In genomic region chr4:8245495-8246063, GRCm38 (mm10) we compare ENCODE assay signal across 22 mouse cellular contexts. TPM values are rescaled to one million over a fixed set of nuclear protein-coding genes. Genes with fewer than 3 reads are reported as not detected.
DNase-seq lines count a peak whose midpoint lies in the region; ATAC-seq and TF ChIP-seq lines count a peak whose summit lies in the region.
"Had no signal": no experiment of that assay in that cellular context is flagged by ENCODE, and none has a peak within 500 bp of the region (broad histone marks: within the 10 kb centered on the region; RNA-seq: fewer than 3 reads in every experiment).

No protein-coding gene starts in this region.

- H3K4me2 ChIP-seq in liver, postnatal 0 days (ENCODE audit: low read depth, low read length), result no peak overlapping the region
- no peak overlapping the region for H3K4me2 ChIP-seq in liver, embryonic 11.5 days
- no peak overlapping the region for H3K4me2 ChIP-seq in intestine, embryonic 15.5 days (replicated peaks)
- no peak overlapping the region for H3K4me2 ChIP-seq in intestine, postnatal 0 days (replicated peaks; ENCODE audit: low read depth)
- H3K4me2 ChIP-seq in hindbrain, postnatal 0 days (ENCODE audit: low read depth, low read length), result no peak overlapping the region
- H3K4me2 ChIP-seq: embryonic facial prominence, embryonic 13.5 days; embryonic facial prominence, embryonic 15.5 days; forebrain, embryonic 12.5 days had no signal

- no peaks in the 10 kb centered on the region for H3K27me3 ChIP-seq in liver, postnatal 0 days (ENCODE audit: insufficient read depth, low read length)
- no peaks in the 10 kb centered on the region for H3K27me3 ChIP-seq in liver, embryonic 11.5 days (replicated peaks; ENCODE audit: control insufficient read depth, insufficient read depth, low read length)
- H3K27me3 ChIP-seq in intestine, embryonic 15.5 days (replicated peaks), result no peaks in the 10 kb centered on the region
- no peaks in the 10 kb centered on the region for H3K27me3 ChIP-seq in intestine, postnatal 0 days (replicated peaks; ENCODE audit: control insufficient read depth, insufficient read depth, low read length)
- no peaks in the 10 kb centered on the region for H3K27me3 ChIP-seq in hindbrain, postnatal 0 days (ENCODE audit: insufficient read depth, low read length)
- H3K27me3 ChIP-seq: embryonic facial prominence, embryonic 13.5 days; embryonic facial prominence, embryonic 15.5 days; forebrain, embryonic 12.5 days had no signal

- no peak for TF ChIP-seq EP300 in liver, postnatal 0 days (IDR thresholded peaks at IDR 0.05; ENCODE audit: low read depth)

- DNase-seq in liver, postnatal 0 days, result no peak
- DNase-seq in liver, embryonic 11.5 days (ENCODE audit: low spot score), result no peak
- no peak for DNase-seq in left cerebral cortex, adult 11 months (ENCODE audit: low spot score)
- no peak for DNase-seq in hindbrain, postnatal 0 days (ENCODE audit: low spot score)
- DNase-seq: adrenal gland, adult 2 months; adrenal gland, postnatal 10 days; adrenal gland, postnatal 25 days; cerebellum, adult 11 months; cerebellum, adult 18-20 months; cerebellum, adult 8-10 months; cerebellum, adult 9-11 months; cerebellum, postnatal 14 days; cerebellum, postnatal 36 days; embryo, embryonic 11 days had no signal

- 49% methylated on average over 1 of the region's 1 CpGs for WGBS in liver, postnatal 0 days (ENCODE audit: insufficient replicate concordance)
- 60% methylated on average over 1 of the region's 1 CpGs for WGBS in liver, embryonic 11.5 days
- 26% methylated on average over 1 of the region's 1 CpGs for WGBS in intestine, embryonic 15.5 days
- WGBS in intestine, postnatal 0 days, result 16% methylated on average over 1 of the region's 1 CpGs
- 79% methylated on average over 1 of the region's 1 CpGs for WGBS in hindbrain, postnatal 0 days

- TF ChIP-seq CTCF in liver, postnatal 0 days (IDR thresholded peaks at IDR 0.05; ENCODE audit: low read depth), result no peak
- no peak for TF ChIP-seq CTCF in intestine, postnatal 0 days (IDR thresholded peaks at IDR 0.05; ENCODE audit: low read depth)
- no peak for TF ChIP-seq CTCF in hindbrain, postnatal 0 days (IDR thresholded peaks at IDR 0.05; ENCODE audit: low read depth)

- no peak overlapping the region for H3K27ac ChIP-seq in liver, postnatal 0 days (ENCODE audit: low read depth)
- H3K27ac ChIP-seq in liver, embryonic 11.5 days (ENCODE audit: low read depth, low read length), result no peak overlapping the region
- H3K27ac ChIP-seq in intestine, embryonic 15.5 days, result no peak overlapping the region
- H3K27ac ChIP-seq in intestine, postnatal 0 days (ENCODE audit: low read depth, low read length), result no peak overlapping the region
- H3K27ac ChIP-seq in hindbrain, postnatal 0 days, result no peak overlapping the region
- H3K27ac ChIP-seq: embryonic facial prominence, embryonic 13.5 days; embryonic facial prominence, embryonic 15.5 days; forebrain, embryonic 10.5 days; forebrain, embryonic 12.5 days had no signal

- H3K36me3 ChIP-seq in liver, postnatal 0 days (replicated peaks; ENCODE audit: insufficient read depth, low read length), result no peaks in the 10 kb centered on the region
- no peaks in the 10 kb centered on the region for H3K36me3 ChIP-seq in liver, embryonic 11.5 days (ENCODE audit: control insufficient read depth, insufficient read depth, low read length)
- H3K36me3 ChIP-seq in intestine, embryonic 15.5 days, result no peaks in the 10 kb centered on the region
- no peaks in the 10 kb centered on the region for H3K36me3 ChIP-seq in intestine, postnatal 0 days (ENCODE audit: control insufficient read depth, insufficient read depth)
- no peaks in the 10 kb centered on the region for H3K36me3 ChIP-seq in hindbrain, postnatal 0 days (ENCODE audit: insufficient read depth, low read length)
- H3K36me3 ChIP-seq: embryonic facial prominence, embryonic 13.5 days; embryonic facial prominence, embryonic 15.5 days; forebrain, embryonic 10.5 days; forebrain, embryonic 12.5 days had no signal

- H3K4me3 ChIP-seq in liver, postnatal 0 days (ENCODE audit: low read depth, low read length), result no peak overlapping the region
- H3K4me3 ChIP-seq in liver, embryonic 11.5 days (ENCODE audit: low read depth, low read length), result no peak overlapping the region
- no peak overlapping the region for H3K4me3 ChIP-seq in intestine, embryonic 15.5 days (replicated peaks)
- no peak overlapping the region for H3K4me3 ChIP-seq in intestine, postnatal 0 days (ENCODE audit: low read depth, low read length)
- no peak overlapping the region for H3K4me3 ChIP-seq in hindbrain, postnatal 0 days (ENCODE audit: low read length)
- H3K4me3 ChIP-seq: embryonic facial prominence, embryonic 13.5 days; embryonic facial prominence, embryonic 15.5 days; erythroblast, embryonic 14.5 days; forebrain, embryonic 10.5 days; forebrain, embryonic 12.5 days had no signal

- peak overlapping the region; percentile 11; the same call in 1 of the 2 replicates for H3K9ac ChIP-seq in liver, postnatal 0 days (replicated peaks)
- no peak overlapping the region for H3K9ac ChIP-seq in liver, embryonic 11.5 days (ENCODE audit: low read depth, low read length)
- H3K9ac ChIP-seq in intestine, embryonic 15.5 days, result no peak overlapping the region
- no peak overlapping the region for H3K9ac ChIP-seq in intestine, postnatal 0 days (ENCODE audit: low read depth, low read length)
- no peak overlapping the region for H3K9ac ChIP-seq in hindbrain, postnatal 0 days (replicated peaks; ENCODE audit: low read length)
- H3K9ac ChIP-seq: embryonic facial prominence, embryonic 13.5 days; embryonic facial prominence, embryonic 15.5 days; forebrain, embryonic 12.5 days had no signal

- no peaks in the 10 kb centered on the region; the same call in 1 of the 2 replicates for H3K4me1 ChIP-seq in liver, postnatal 0 days (ENCODE audit: insufficient read depth)
- no peaks in the 10 kb centered on the region for H3K4me1 ChIP-seq in liver, embryonic 11.5 days (replicated peaks; ENCODE audit: control insufficient read depth, insufficient read depth, low read length)
- no peaks in the 10 kb centered on the region for H3K4me1 ChIP-seq in intestine, embryonic 15.5 days (replicated peaks)
- no peaks in the 10 kb centered on the region for H3K4me1 ChIP-seq in intestine, postnatal 0 days (replicated peaks; ENCODE audit: control insufficient read depth, insufficient read depth, low read length)
- H3K4me1 ChIP-seq in hindbrain, postnatal 0 days (ENCODE audit: insufficient read depth, low read length), result no peaks in the 10 kb centered on the region
- H3K4me1 ChIP-seq: embryonic facial prominence, embryonic 13.5 days; embryonic facial prominence, embryonic 15.5 days; forebrain, embryonic 10.5 days; forebrain, embryonic 12.5 days had no signal

- peak; percentile 12; the same call in 1 of the 2 replicates for ATAC-seq in liver, postnatal 0 days
- no peak for ATAC-seq in liver, embryonic 11.5 days (replicated peaks; ENCODE audit: low FRiP score)
- peak; percentile 89 for ATAC-seq in intestine, embryonic 15.5 days
- ATAC-seq in intestine, postnatal 0 days, result peak; percentile 85
- ATAC-seq in hindbrain, postnatal 0 days, result no peak
- ATAC-seq: forebrain, embryonic 14.5 days had no signal

- H3K9me3 ChIP-seq in liver, postnatal 0 days (ENCODE audit: low read length), result no peaks in the 10 kb centered on the region
- no peaks in the 10 kb centered on the region for H3K9me3 ChIP-seq in liver, embryonic 11.5 days (ENCODE audit: control insufficient read depth, low read length)
- no peaks in the 10 kb centered on the region for H3K9me3 ChIP-seq in intestine, embryonic 15.5 days
- H3K9me3 ChIP-seq in intestine, postnatal 0 days (ENCODE audit: control insufficient read depth), result no peaks in the 10 kb centered on the region; the same call in 1 of the 2 replicates
- no peaks in the 10 kb centered on the region for H3K9me3 ChIP-seq in hindbrain, postnatal 0 days (ENCODE audit: low read length)
- H3K9me3 ChIP-seq: embryonic facial prominence, embryonic 13.5 days; embryonic facial prominence, embryonic 15.5 days; forebrain, embryonic 10.5 days; forebrain, embryonic 12.5 days had no signal

RNA-seq across cellular contexts. Expression of gene Car8, which starts 6.7 kb away (rescaled TPM):
- 8.6 and 10.3 TPM in 2 replicates for polyA plus RNA-seq in liver, postnatal 0 days (2015; fragmentation: Nextera tagmentation; extraction: Ambion mirVana)
- polyA plus RNA-seq in liver, embryonic 11.5 days (2014; fragmentation: Nextera tagmentation; extraction: Ambion mirVana), result 1.7 and 1.9 TPM in 2 replicates
- polyA plus RNA-seq in intestine, embryonic 15.5 days (2015; fragmentation: Nextera tagmentation; extraction: Ambion mirVana), result 40.8 and 44.2 TPM in 2 replicates
- polyA plus RNA-seq in intestine, postnatal 0 days (2015; fragmentation: Nextera tagmentation; extraction: Ambion mirVana), result 27.3 and 29.0 TPM in 2 replicates
- 65.4 and 71.3 TPM in 2 replicates for total RNA-seq in hindbrain, postnatal 0 days (2014; rRNA removed)
- polyA plus RNA-seq in hindbrain, postnatal 0 days (2015; fragmentation: Nextera tagmentation; extraction: Ambion mirVana), result 82.4 and 93.7 TPM in 2 replicates
- polyA plus RNA-seq: erythroblast, embryonic 14.5 days had no signal

Comparison
In these comparisons a context has a peak if more than half of its experiments do, and no peak if none do; other contexts are left out.
1. ATAC-seq: peak in liver, postnatal 0 days (single experiment), intestine, embryonic 15.5 days (single experiment) and intestine, postnatal 0 days (single experiment); none in liver, embryonic 11.5 days (single experiment) and hindbrain, postnatal 0 days (single experiment).